Mouse (Mus musculus) forebrain, embryonic 13.5 days (tissue): ENCODE results near the gene Pak1. TPM values are rescaled to one million over a fixed set of nuclear protein-coding genes. Genes with fewer than 3 reads are reported as not detected.
A peak's percentile ranks its signal among the peaks of the same experiment; 100 is the strongest.
"Not testable (repeated sequence)": the region's sequence is repeated elsewhere in the genome, so short reads cannot be mapped to it uniquely, and the experiment has no call there.

Experiments
- ATAC-seq: fragments of 200-750 bp; cut with Nextera tagmentation; 2 replicates; pipeline ENCODE4 v1.8.0; 2017
- H3K27ac ChIP-seq: fragments of 300-500 bp; sonication (generic); 2 replicates; pipeline ENCODE4 v1.5.1; 2015; ENCODE audit warnings: inconsistent platforms, mild to moderate bottlenecking, moderate library complexity
- H3K27me3 ChIP-seq: fragments of 300-500 bp; sonication (generic); 2 replicates; pipeline ENCODE4 v1.6.1; 2015; ENCODE audit warnings: mild to moderate bottlenecking, inconsistent platforms
- H3K36me3 ChIP-seq: fragments of 300-500 bp; sonication (generic); 2 replicates; pipeline ENCODE4 v1.6.1; 2015; ENCODE audit warnings: mild to moderate bottlenecking, inconsistent platforms; ENCODE audit not compliant: poor library complexity, severe bottlenecking
- H3K4me1 ChIP-seq: fragments of 300-500 bp; sonication (generic); 2 replicates; pipeline ENCODE4 v1.6.1; 2015; ENCODE audit warnings: inconsistent platforms
- H3K4me2 ChIP-seq: fragments of 300-500 bp; sonication (generic); 2 replicates; pipeline ENCODE4 v1.6.1; 2015; ENCODE audit warnings: inconsistent platforms, mild to moderate bottlenecking, moderate library complexity
- H3K4me3 ChIP-seq: fragments of 300-500 bp; sonication (generic); 2 replicates; pipeline ENCODE4 v1.5.1; 2015; ENCODE audit warnings: mild to moderate bottlenecking, inconsistent platforms
- H3K9ac ChIP-seq: fragments of 300-500 bp; sonication (generic); 2 replicates; pipeline ENCODE4 v1.6.1; 2015; ENCODE audit warnings: mild to moderate bottlenecking, inconsistent platforms
- H3K9me3 ChIP-seq: fragments of 300-500 bp; sonication (generic); replicated peaks from 2 replicates; pipeline ENCODE4 v1.6.1; 2016; ENCODE audit warnings: inconsistent platforms
- WGBS: fragments of 180-500 bp; shearing (Covaris S2); methylation state at CpG from one replicate; pipeline ENCODE4 v1.1.7; 2015; 5-methylcytosine and 5-hydroxymethylcytosine counted together
- polyA plus RNA-seq: library from polyadenylated mRNA; unstranded; fragments of >200 nt; fragmentation: Nextera tagmentation; extraction: Ambion mirVana; gene quantifications from 2 replicates; pipeline ENCODE4 v1.2.1, GENCODE M21; 2015

Pak1 gene
- polyA plus RNA-seq, 1 experiment from 2014 or later, result 102 TPM

- H3K4me3 ChIP-seq, result no peak overlapping the region
- H3K27me3 ChIP-seq, result no peaks in the 10 kb centered on the region
- no peaks in the 10 kb centered on the region for H3K9me3 ChIP-seq
- H3K27ac ChIP-seq, result no peak overlapping the region
- no peaks in the 10 kb centered on the region for H3K36me3 ChIP-seq
- peaks cover 12% of the 10 kb centered on the region for H3K4me1 ChIP-seq
- ATAC-seq, result no peak
- H3K4me2 ChIP-seq, result no peak overlapping the region
- H3K9ac ChIP-seq, result no peak overlapping the region
These were observed 50.2 kb downstream of the Pak1 start for GRCm38 (mm10) chr7:97838574-97838973.

GRCm38 (mm10) chr7:97841311-97841710, 53.0 kb downstream of the Pak1 start:
- 84% methylated on average over 5 of the region's 5 CpGs for WGBS
- ATAC-seq, result no peak
- H3K27ac ChIP-seq, result no peak overlapping the region
- no peaks in the 10 kb centered on the region for H3K36me3 ChIP-seq
- H3K4me2 ChIP-seq, result no peak overlapping the region
- no peaks in the 10 kb centered on the region for H3K9me3 ChIP-seq
- no peak overlapping the region for H3K9ac ChIP-seq
- no peak overlapping the region for H3K4me3 ChIP-seq
- no peaks in the 10 kb centered on the region for H3K27me3 ChIP-seq
- peaks cover 34% of the 10 kb centered on the region for H3K4me1 ChIP-seq

GRCm38 (mm10) chr7:97842332-97842731, 54.0 kb downstream of the Pak1 start:
- Histone ChIP-seq H3K9me3 (no peaks in the 10 kb centered on the region), H3K4me1 (peaks cover 34% of the 10 kb centered on the region), H3K36me3 (no peaks in the 10 kb centered on the region), H3K4me3 (peak overlapping the region; percentile 50), H3K27me3 (no peaks in the 10 kb centered on the region), H3K4me2 (peak overlapping the region; percentile 66), H3K9ac (0 out of 2 replicates have a peak overlapping the region, but pooled peaks have one; percentile 75), H3K27ac (no peak overlapping the region)
- peak; percentile 28 for ATAC-seq
- 67% methylated on average over 2 of the region's 2 CpGs for WGBS

GRCm38 (mm10) chr7:97842806-97843570, 54.6 kb downstream of the Pak1 start:
- H3K9me3 ChIP-seq, result no peaks in the 10 kb centered on the region
- 4% methylated on average over 21 of the region's 22 CpGs for WGBS
- H3K27me3 ChIP-seq, result no peaks in the 10 kb centered on the region
- H3K27ac ChIP-seq, result peak overlapping the region; percentile 82
- no peaks in the 10 kb centered on the region for H3K36me3 ChIP-seq
- ATAC-seq, result peak; percentile 98
- peaks cover 34% of the 10 kb centered on the region for H3K4me1 ChIP-seq
- peak overlapping the region; percentile 66 for H3K4me2 ChIP-seq
- peak overlapping the region; percentile 50 for H3K4me3 ChIP-seq
- H3K9ac ChIP-seq, result peak overlapping the region; percentile 75

GRCm38 (mm10) chr7:97844419-97844818, 56.1 kb downstream of the Pak1 start:
- H3K9me3 ChIP-seq, result no peaks in the 10 kb centered on the region
- H3K4me1 ChIP-seq, result peaks cover 34% of the 10 kb centered on the region
- no peaks in the 10 kb centered on the region for H3K36me3 ChIP-seq
- WGBS, result 85% methylated on average over 3 of the region's 3 CpGs
- ATAC-seq, result no peak
- no peak overlapping the region for H3K27ac ChIP-seq
- H3K9ac ChIP-seq, result peak overlapping the region; percentile 35; the same call in 1 of the 2 replicates
- peak overlapping the region; percentile 66 for H3K4me2 ChIP-seq
- no peaks in the 10 kb centered on the region for H3K27me3 ChIP-seq
- H3K4me3 ChIP-seq, result peak overlapping the region; percentile 50

GRCm38 (mm10) chr7:97845546-97845945, 57.2 kb downstream of the Pak1 start:
- H3K27me3 ChIP-seq, result no peaks in the 10 kb centered on the region
- no peak overlapping the region for H3K27ac ChIP-seq
- no peaks in the 10 kb centered on the region for H3K9me3 ChIP-seq
- no peak overlapping the region for H3K9ac ChIP-seq
- ATAC-seq, result no peak
- H3K4me2 ChIP-seq, result no peak overlapping the region
- WGBS, result 76% methylated on average over 2 of the region's 2 CpGs
- H3K4me1 ChIP-seq, result peaks cover 34% of the 10 kb centered on the region
- no peak overlapping the region for H3K4me3 ChIP-seq
- H3K36me3 ChIP-seq, result no peaks in the 10 kb centered on the region

- Histone ChIP-seq H3K4me2 (no peak overlapping the region), H3K27ac (no peak overlapping the region), H3K9ac (no peak overlapping the region), H3K36me3 (no peaks in the 10 kb centered on the region), H3K9me3 (no peaks in the 10 kb centered on the region), H3K27me3 (no peaks in the 10 kb centered on the region), H3K4me3 (no peak overlapping the region), H3K4me1 (peaks cover 34% of the 10 kb centered on the region)
- no peak for ATAC-seq
These were observed 58.2 kb downstream of the Pak1 start for GRCm38 (mm10) chr7:97846539-97846938.

GRCm38 (mm10) chr7:97849557-97849956, 61.2 kb downstream of the Pak1 start:
- H3K9me3 ChIP-seq, result not testable (repeated sequence)

GRCm38 (mm10) chr7:97850331-97850730, 62.0 kb downstream of the Pak1 start:
- Histone ChIP-seq H3K9ac (no peak overlapping the region), H3K27ac (no peak overlapping the region), H3K27me3 (no peaks in the 10 kb centered on the region), H3K4me2 (no peak overlapping the region), H3K36me3 (0 out of 2 replicates have a peak, but pooled peaks cover 3% of the 10 kb centered on the region), H3K9me3 (no peaks in the 10 kb centered on the region), H3K4me3 (no peak overlapping the region), H3K4me1 (peaks cover 5% of the 10 kb centered on the region)
- 90% methylated on average over 3 of the region's 3 CpGs for WGBS
- no peak for ATAC-seq

More at GRCm38 (mm10) chr7:97849557-97849956, 61.2 kb downstream of the Pak1 start:
- not testable (repeated sequence) for H3K36me3 ChIP-seq, H3K27me3 ChIP-seq, H3K4me2 ChIP-seq, H3K4me3 ChIP-seq, H3K27ac ChIP-seq, ATAC-seq, H3K9ac ChIP-seq
- WGBS, result 83% methylated on average over 3 of the region's 3 CpGs
- H3K4me1 ChIP-seq, result peaks cover 13% of the 10 kb centered on the region

- 86% methylated on average over 3 of the region's 3 CpGs for WGBS
- no peak for ATAC-seq
- H3K9me3 ChIP-seq, result no peaks in the 10 kb centered on the region
- no peak overlapping the region for H3K4me3 ChIP-seq
- H3K27me3 ChIP-seq, result no peaks in the 10 kb centered on the region
- no peak overlapping the region for H3K4me2 ChIP-seq
- H3K4me1 ChIP-seq, result no peaks in the 10 kb centered on the region
- H3K9ac ChIP-seq, result no peak overlapping the region
- H3K27ac ChIP-seq, result no peak overlapping the region
- H3K36me3 ChIP-seq, result peaks cover 10% of the 10 kb centered on the region
These were observed 75.2 kb downstream of the Pak1 start for GRCm38 (mm10) chr7:97863512-97863911.

GRCm38 (mm10) chr7:97864531-97864930, 76.2 kb downstream of the Pak1 start:
- Histone ChIP-seq H3K4me2 (no peak overlapping the region), H3K4me1 (no peaks in the 10 kb centered on the region), H3K9me3 (no peaks in the 10 kb centered on the region), H3K9ac (no peak overlapping the region), H3K36me3 (peaks cover 10% of the 10 kb centered on the region), H3K27me3 (no peaks in the 10 kb centered on the region), H3K4me3 (no peak overlapping the region), H3K27ac (no peak overlapping the region)
- WGBS, result 84% methylated on average over 1 of the region's 1 CpGs
- no peak for ATAC-seq

GRCm38 (mm10) chr7:97867866-97868265, 79.5 kb downstream of the Pak1 start:
- H3K9ac ChIP-seq, result no peak overlapping the region
- ATAC-seq, result no peak
- 86% methylated on average over 5 of the region's 5 CpGs for WGBS
- H3K4me2 ChIP-seq, result no peak overlapping the region
- H3K27me3 ChIP-seq, result no peaks in the 10 kb centered on the region
- no peak overlapping the region for H3K4me3 ChIP-seq
- no peaks in the 10 kb centered on the region for H3K4me1 ChIP-seq
- peaks cover 17% of the 10 kb centered on the region for H3K36me3 ChIP-seq
- H3K9me3 ChIP-seq, result no peaks in the 10 kb centered on the region
- no peak overlapping the region for H3K27ac ChIP-seq

GRCm38 (mm10) chr7:97868766-97869165, 80.4 kb downstream of the Pak1 start:
- no peak for ATAC-seq
- H3K9me3 ChIP-seq, result no peaks in the 10 kb centered on the region
- no peak overlapping the region for H3K4me2 ChIP-seq
- no peak overlapping the region for H3K27ac ChIP-seq
- WGBS, result 93% methylated on average over 1 of the region's 1 CpGs
- H3K4me3 ChIP-seq, result no peak overlapping the region
- H3K4me1 ChIP-seq, result no peaks in the 10 kb centered on the region
- no peak overlapping the region for H3K9ac ChIP-seq
- peaks cover 17% of the 10 kb centered on the region for H3K36me3 ChIP-seq
- H3K27me3 ChIP-seq, result no peaks in the 10 kb centered on the region
